Mouse (Mus musculus) lung, postnatal 0 days (tissue): ENCODE results near the gene Zfp609. TPM values are rescaled to one million over a fixed set of nuclear protein-coding genes. Genes with fewer than 3 reads are reported as not detected.
A peak's percentile ranks its signal among the peaks of the same experiment; 100 is the strongest.
"Not testable (repeated sequence)": the region's sequence is repeated elsewhere in the genome, so short reads cannot be mapped to it uniquely, and the experiment has no call there.

Experiments
- ATAC-seq: fragments of 200-750 bp; cut with Nextera tagmentation; 2 replicates; pipeline ENCODE4 v1.8.0; 2017; ENCODE audit warnings: moderate library complexity
- DNase-seq: peaks from one replicate; pipeline ENCODE4 v3.0.0-alpha.2; 2016; ENCODE audit warnings: low spot score
- H3K27ac ChIP-seq: fragments of 300-500 bp; sonication (generic); 2 replicates; pipeline ENCODE4 v1.5.1; 2014; ENCODE audit warnings: antibody characterized with exemption, mild to moderate bottlenecking, low read length, mixed read lengths
- H3K27me3 ChIP-seq: fragments of 300-500 bp; sonication (generic); replicated peaks from 2 replicates; pipeline ENCODE4 v1.6.1; 2014; ENCODE audit warnings: low read length, mixed read lengths; ENCODE audit not compliant: insufficient read depth
- H3K36me3 ChIP-seq: fragments of 300-500 bp; sonication (generic); 2 replicates; pipeline ENCODE4 v1.6.1; 2014; ENCODE audit warnings: low read length, mixed read lengths; ENCODE audit not compliant: insufficient read depth
- H3K4me1 ChIP-seq: fragments of 300-500 bp; sonication (generic); 2 replicates; pipeline ENCODE4 v1.6.1; 2014; ENCODE audit warnings: antibody characterized with exemption, low read depth, low read length, mixed read lengths; ENCODE audit not compliant: insufficient read depth
- H3K4me2 ChIP-seq: fragments of 300-500 bp; sonication (generic); replicated peaks from 2 replicates; pipeline ENCODE4 v1.6.1; 2014; ENCODE audit warnings: low read depth, mild to moderate bottlenecking, low read length, moderate library complexity, mixed read lengths
- H3K4me3 ChIP-seq: fragments of 300-500 bp; sonication (generic); 2 replicates; pipeline ENCODE4 v1.5.1; 2014; ENCODE audit warnings: low read depth, low read length
- H3K9ac ChIP-seq: fragments of 300-500 bp; sonication (generic); replicated peaks from 2 replicates; pipeline ENCODE4 v1.6.1; 2014; ENCODE audit warnings: low read depth, mild to moderate bottlenecking
- H3K9me3 ChIP-seq: fragments of 300-500 bp; sonication (generic); 2 replicates; pipeline ENCODE4 v1.6.1; 2016; ENCODE audit warnings: low read length, mixed read lengths
- CTCF ChIP-seq: IDR thresholded peaks from 2 replicates; pipeline ENCODE4 v1.5.1; 2016; ENCODE audit warnings: antibody characterized with exemption, mild to moderate bottlenecking
- EP300 ChIP-seq: IDR thresholded peaks from 2 replicates; pipeline ENCODE4 v1.6.1; 2016; ENCODE audit warnings: antibody characterized with exemption, mild to moderate bottlenecking, control low read depth
- WGBS: fragments of 180-500 bp; shearing (Covaris S2); extraction: QIAGEN DNeasy Blood & Tissue Kit; methylation state at CpG from one replicate; pipeline ENCODE4 v1.1.7; 2014; 5-methylcytosine and 5-hydroxymethylcytosine counted together
- polyA plus RNA-seq: library from polyadenylated mRNA; unstranded; fragments of >200 nt; fragmentation: Nextera tagmentation; extraction: Ambion mirVana; gene quantifications from 2 replicates; pipeline ENCODE4 v1.2.1, GENCODE M21; 2015

The Zfp609 gene
- polyA plus RNA-seq, 1 experiment from 2014 or later, result 5.0 TPM

GRCm38 (mm10) chr9:65692959-65693603 is 134.3 kb downstream of the Zfp609 start:
- H3K4me2 ChIP-seq, result no peak overlapping the region
- peak; percentile 32 for DNase-seq
- WGBS, result 30% methylated on average over 5 of the region's 5 CpGs
- no peaks in the 10 kb centered on the region for H3K4me1 ChIP-seq
- peaks cover 17% of the 10 kb centered on the region; the same call in 1 of the 2 replicates for H3K36me3 ChIP-seq
- H3K9me3 ChIP-seq, result no peaks in the 10 kb centered on the region
- no peak overlapping the region for H3K27ac ChIP-seq
- no peak for TF ChIP-seq CTCF
- no peak for TF ChIP-seq EP300
- H3K27me3 ChIP-seq, result no peaks in the 10 kb centered on the region
- ATAC-seq, result no peak
- H3K9ac ChIP-seq, result no peak overlapping the region
- H3K4me3 ChIP-seq, result no peak overlapping the region

- TF ChIP-seq CTCF (no peak), EP300 (no peak)
- Histone ChIP-seq H3K36me3 (peaks cover 17% of the 10 kb centered on the region; the same call in 1 of the 2 replicates), H3K27ac (no peak overlapping the region), H3K4me2 (no peak overlapping the region), H3K9ac (no peak overlapping the region), H3K27me3 (no peaks in the 10 kb centered on the region), H3K4me1 (no peaks in the 10 kb centered on the region), H3K9me3 (no peaks in the 10 kb centered on the region), H3K4me3 (no peak overlapping the region)
- WGBS, result 58% methylated on average over 3 of the region's 3 CpGs
- ATAC-seq (no peak), DNase-seq (no peak)
Observed at GRCm38 (mm10) chr9:65692466-65692865, 134.9 kb downstream of the Zfp609 start.

GRCm38 (mm10) chr9:65689869-65690268 is 137.5 kb downstream of the Zfp609 start:
- H3K4me3 ChIP-seq, ATAC-seq, DNase-seq, H3K4me2 ChIP-seq, H3K4me1 ChIP-seq, H3K27me3 ChIP-seq, H3K9me3 ChIP-seq, H3K9ac ChIP-seq, H3K27ac ChIP-seq: not testable (repeated sequence)
- peaks cover 15% of the 10 kb centered on the region; the same call in 1 of the 2 replicates for H3K36me3 ChIP-seq
- 86% methylated on average over 1 of the region's 2 CpGs for WGBS

- TF ChIP-seq EP300, result no peak
- TF ChIP-seq CTCF, result no peak
- ATAC-seq (no peak), DNase-seq (no peak)
- Histone ChIP-seq H3K9me3 (no peaks in the 10 kb centered on the region), H3K4me3 (no peak overlapping the region), H3K36me3 (peaks cover 4% of the 10 kb centered on the region; the same call in 1 of the 2 replicates), H3K27ac (no peak overlapping the region), H3K4me1 (peaks cover 26% of the 10 kb centered on the region), H3K4me2 (no peak overlapping the region), H3K9ac (no peak overlapping the region), H3K27me3 (no peaks in the 10 kb centered on the region)
- WGBS, result 71% methylated on average over 2 of the region's 2 CpGs
Observed at GRCm38 (mm10) chr9:65684704-65685103, 142.7 kb downstream of the Zfp609 start.

GRCm38 (mm10) chr9:65682994-65683393 is 144.4 kb downstream of the Zfp609 start:
- Histone ChIP-seq H3K4me1 (peaks cover 37% of the 10 kb centered on the region), H3K27me3 (no peaks in the 10 kb centered on the region), H3K9ac (no peak overlapping the region), H3K4me3 (no peak overlapping the region), H3K36me3 (peaks cover 4% of the 10 kb centered on the region; the same call in 1 of the 2 replicates), H3K9me3 (no peaks in the 10 kb centered on the region), H3K4me2 (no peak overlapping the region), H3K27ac (no peak overlapping the region)
- ATAC-seq, result no peak
- 58% methylated on average over 1 of the region's 1 CpGs for WGBS
- peak; percentile 62 for DNase-seq
- TF ChIP-seq EP300, result no peak
- TF ChIP-seq CTCF, result peak; percentile 66

GRCm38 (mm10) chr9:65682183-65682582 is 145.2 kb downstream of the Zfp609 start:
- 0 out of 2 replicates have a peak, but pooled peaks cover 4% of the 10 kb centered on the region for H3K36me3 ChIP-seq
- H3K4me2 ChIP-seq, result no peak overlapping the region
- no peaks in the 10 kb centered on the region for H3K9me3 ChIP-seq
- H3K4me3 ChIP-seq, result no peak overlapping the region
- H3K27me3 ChIP-seq, result no peaks in the 10 kb centered on the region
- ATAC-seq (no peak), DNase-seq (no peak)
- H3K9ac ChIP-seq, result no peak overlapping the region
- 84% methylated on average over 3 of the region's 3 CpGs for WGBS
- H3K27ac ChIP-seq, result no peak overlapping the region
- peaks cover 37% of the 10 kb centered on the region for H3K4me1 ChIP-seq
- no peak for TF ChIP-seq CTCF
- TF ChIP-seq EP300, result no peak

GRCm38 (mm10) chr9:65681634-65681940 is 145.8 kb downstream of the Zfp609 start:
- 59% methylated on average over 2 of the region's 2 CpGs for WGBS
- DNase-seq, result no peak
- Histone ChIP-seq H3K4me2 (peak overlapping the region; percentile 6; the same call in 1 of the 2 replicates), H3K4me3 (no peak overlapping the region), H3K27me3 (no peaks in the 10 kb centered on the region), H3K9me3 (no peaks in the 10 kb centered on the region), H3K4me1 (peaks cover 37% of the 10 kb centered on the region), H3K27ac (peak overlapping the region; percentile 87; the same call in 1 of the 2 replicates), H3K36me3 (no peaks in the 10 kb centered on the region), H3K9ac (0 out of 2 replicates have a peak overlapping the region, but pooled peaks have one; percentile 9)
- no peak for ATAC-seq
- no peak for TF ChIP-seq CTCF
- no peak for TF ChIP-seq EP300
